Mouse (Mus musculus) left cerebral cortex, adult 2 months (tissue): ENCODE measurements around the gene Gm17334. TPM values are rescaled to one million over a fixed set of nuclear protein-coding genes. Genes with fewer than 3 reads are reported as not detected.
A peak's percentile ranks its signal among the peaks of the same experiment; 100 is the strongest.

Experiments
- DNase-seq, 2 experiments: peaks; one replicate each; pipeline ENCODE4 v3.0.0; 2021 to 2022; ENCODE audit warnings: low spot score in 2 of 2, mixed read lengths in 1 of 2; ENCODE audit errors: extremely low spot score in 1 of 2
- H3K27ac ChIP-seq: fragments of 200-600 bp; 2 replicates; pipeline ENCODE4 v1.8.1; 2022
- H3K4me3 ChIP-seq: fragments of 200-600 bp; 2 replicates; pipeline ENCODE4 v1.8.1; 2022
- CTCF ChIP-seq: fragments of 200-600 bp; IDR thresholded peaks from 2 replicates; pipeline ENCODE4 v1.8.1; 2022; ENCODE audit warnings: antibody characterized with exemption, mild to moderate bottlenecking, moderate library complexity
- intact Hi-C: fragments of 180-260 bp; cut with DNase I; formaldehyde crosslinking; loops from one replicate; pipeline ENCODE4 v1.15.1; 2025
- total RNA-seq, 2 experiments: library from RNA; stranded (reverse); gene quantifications; 2 replicates each; pipeline ENCODE4 v1.2.3; 2021

Gene Gm17334
- total RNA-seq, 2 experiments from 2014 or later = 0.52 to 1.1 TPM

DNA sequence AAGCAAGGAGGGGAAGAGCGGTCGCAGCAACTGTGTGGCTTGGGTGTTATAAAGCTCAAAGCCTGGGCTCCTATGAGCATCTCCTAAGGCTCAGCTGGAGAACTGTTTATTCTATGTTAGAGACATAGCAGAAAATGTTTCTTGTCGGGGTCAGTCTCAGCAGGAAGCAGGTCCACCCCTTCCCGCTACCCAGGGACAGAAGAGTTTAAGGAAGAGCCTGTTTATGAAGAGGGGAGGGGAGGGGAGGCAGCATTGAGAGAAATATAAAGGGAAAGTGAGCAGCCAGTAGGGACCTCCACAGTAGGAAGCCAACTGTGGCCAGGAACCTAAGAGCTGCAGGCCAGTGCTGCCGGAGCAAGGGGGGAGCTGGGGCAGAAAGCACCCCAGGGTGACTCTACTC, 36.4 kb upstream of the Gm17334 start:
- H3K27ac ChIP-seq = no peak overlapping the region
- no peak for TF ChIP-seq CTCF
- no peak for DNase-seq
- no peak overlapping the region for H3K4me3 ChIP-seq
- intact Hi-C loops = no loop called here

DNA sequence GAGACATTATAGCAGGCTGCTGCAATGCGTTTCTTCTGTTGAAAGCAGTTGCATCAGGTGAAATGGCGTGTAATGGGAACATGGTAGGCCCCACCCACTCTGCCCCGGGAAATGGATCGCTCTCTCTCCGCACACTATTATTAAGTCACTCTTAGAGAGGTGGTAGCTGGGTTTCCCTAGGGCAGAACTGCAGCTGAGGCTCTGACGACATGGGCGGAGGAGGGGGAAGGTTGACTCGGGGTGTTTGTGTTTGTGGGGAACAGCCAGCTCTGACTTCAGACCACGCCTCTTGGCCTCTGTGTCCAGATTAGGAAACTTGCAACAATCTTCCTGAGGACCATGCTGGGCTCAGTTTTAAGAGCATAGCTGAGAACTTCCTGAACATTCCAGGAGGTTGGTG, 32.8 kb upstream of the Gm17334 start:
- Histone ChIP-seq H3K4me3 (no peak overlapping the region), H3K27ac (no peak overlapping the region)
- DNase-seq = no peak
- TF ChIP-seq CTCF = no peak
- intact Hi-C loops = no loop called here

DNA sequence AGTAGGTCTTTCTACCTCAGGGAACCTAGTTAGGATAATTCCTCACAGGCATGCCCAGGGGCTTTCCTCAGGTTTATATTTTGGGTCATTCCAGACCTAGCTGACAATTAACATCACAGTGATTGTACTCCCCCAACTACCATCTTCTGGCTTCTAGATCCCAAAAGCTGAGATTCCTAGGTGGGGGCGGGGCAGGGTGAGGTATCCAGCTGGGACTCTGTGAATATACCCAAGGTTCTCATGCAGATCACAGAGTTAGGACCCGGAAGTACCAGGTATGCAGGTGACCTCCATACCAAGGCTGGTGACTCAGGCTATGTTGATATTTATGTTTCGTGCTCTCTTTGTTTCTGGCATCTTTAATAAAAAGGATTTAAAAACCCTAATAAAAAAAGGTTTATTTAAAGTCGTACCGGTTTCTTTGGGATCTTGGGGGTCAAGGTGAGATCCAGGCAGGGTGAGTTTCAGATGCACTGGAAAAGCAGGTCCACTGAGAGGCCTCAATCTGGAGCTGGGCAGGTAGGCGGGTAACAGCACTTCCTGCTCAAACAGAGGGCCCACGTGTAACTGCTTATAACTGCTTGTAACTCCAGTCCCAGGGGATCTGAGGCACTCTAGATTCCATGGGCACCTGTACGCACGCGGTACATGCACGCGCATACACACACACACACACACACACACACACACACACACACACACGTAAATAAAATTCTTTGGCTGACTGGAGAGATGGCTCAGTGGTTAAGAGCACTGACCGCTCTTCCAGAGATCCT, 31.8 kb upstream of the Gm17334 start:
- intact Hi-C loops = no loop called here

DNA sequence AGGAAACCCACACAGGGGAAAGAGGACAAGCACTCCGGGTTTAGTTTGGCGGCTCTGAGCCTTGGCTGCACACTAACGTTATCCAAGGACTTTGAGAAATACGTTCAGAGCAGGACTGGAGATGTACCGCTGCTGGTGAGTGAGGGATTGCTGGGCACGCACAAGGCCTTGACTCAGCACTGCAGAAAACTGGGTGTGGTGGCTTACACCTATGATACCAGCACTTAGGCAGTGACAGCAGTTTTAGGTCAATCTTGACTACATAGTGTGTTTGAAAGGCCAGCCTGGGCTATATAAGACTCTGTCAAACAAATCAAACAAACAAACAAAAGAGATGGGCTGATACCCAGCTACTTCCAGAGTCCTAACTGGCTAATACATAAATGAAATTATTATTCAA, 30.5 kb upstream of the Gm17334 start:
- TF ChIP-seq CTCF = no peak
- no peak overlapping the region for H3K27ac ChIP-seq
- no peak overlapping the region for H3K4me3 ChIP-seq
- intact Hi-C loops = no loop called here
- no peak for DNase-seq

More for the DNA sequence above, 31.8 kb upstream of the Gm17334 start:
- TF ChIP-seq CTCF = no peak
- Histone ChIP-seq H3K27ac (no peak overlapping the region), H3K4me3 (no peak overlapping the region)
- DNase-seq = no peak

DNA sequence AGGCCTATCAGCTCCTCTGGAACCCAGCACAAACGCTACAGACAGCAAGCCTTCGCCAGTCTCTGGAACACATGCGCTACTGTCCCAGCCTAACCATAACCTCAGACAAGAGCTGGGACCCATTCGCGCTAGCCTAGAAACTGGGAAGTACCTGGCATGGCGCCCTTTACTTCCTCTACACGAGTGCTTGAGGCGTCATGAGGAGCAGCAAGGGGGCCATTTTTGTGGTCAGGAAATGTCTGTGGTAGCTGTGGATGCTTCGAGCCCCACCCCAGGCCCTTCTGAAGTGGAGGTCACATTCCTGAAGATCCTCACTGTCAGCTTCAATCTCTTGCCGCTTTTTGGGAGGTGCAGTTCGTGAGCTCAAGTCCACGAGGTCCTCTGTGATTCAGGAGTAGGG, 30.1 kb upstream of the Gm17334 start:
- Histone ChIP-seq H3K27ac (no peak overlapping the region), H3K4me3 (no peak overlapping the region)
- intact Hi-C loops = no loop called here
- TF ChIP-seq CTCF = no peak
- no peak for DNase-seq

DNA sequence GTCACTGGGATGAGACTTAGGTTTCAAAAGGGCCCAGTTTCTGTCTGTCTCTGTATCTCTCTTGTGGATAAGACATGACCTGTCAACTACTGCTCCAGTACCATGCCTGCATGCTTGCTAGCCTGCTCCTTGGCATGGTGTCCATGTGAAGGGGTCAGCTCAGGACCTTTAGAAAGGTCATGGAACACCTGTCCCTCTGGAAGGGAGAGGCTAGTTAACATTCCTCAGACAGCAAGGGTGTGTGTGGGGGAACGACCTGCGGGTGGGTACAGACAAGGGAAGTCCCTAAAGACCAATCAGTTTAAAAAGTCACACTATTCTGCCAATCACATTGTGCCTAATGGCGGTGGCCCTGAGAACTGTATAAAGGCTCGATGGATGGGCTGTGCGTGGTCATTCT, 28.0 kb upstream of the Gm17334 start:
- no peak overlapping the region for H3K27ac ChIP-seq
- H3K4me3 ChIP-seq = no peak overlapping the region
- no peak for DNase-seq
- TF ChIP-seq CTCF = no peak
- intact Hi-C loops = no loop called here

DNA sequence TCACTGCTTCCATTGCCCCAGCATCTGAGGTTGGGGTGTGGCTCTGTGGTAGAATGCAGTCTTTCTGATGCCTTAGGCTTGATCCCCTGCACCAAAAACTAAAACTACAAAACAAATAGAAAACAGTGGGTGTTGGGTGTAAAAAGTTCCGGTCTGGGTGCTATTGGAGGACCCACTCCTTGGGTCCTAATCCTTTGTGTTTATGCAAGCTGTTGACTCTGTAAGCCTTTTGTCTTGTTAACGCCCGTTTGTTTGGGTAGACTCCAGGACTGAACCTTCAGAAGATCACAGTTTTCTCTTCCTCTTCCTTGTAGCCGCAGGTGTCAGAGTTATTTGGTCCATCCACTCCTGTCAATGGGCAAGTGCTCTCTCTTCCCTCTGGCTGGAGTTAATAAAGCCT, 27.0 kb upstream of the Gm17334 start:
- DNase-seq = no peak
- no peak for TF ChIP-seq CTCF
- no peak overlapping the region for H3K27ac ChIP-seq
- no peak overlapping the region for H3K4me3 ChIP-seq
- intact Hi-C loops = no loop called here

DNA sequence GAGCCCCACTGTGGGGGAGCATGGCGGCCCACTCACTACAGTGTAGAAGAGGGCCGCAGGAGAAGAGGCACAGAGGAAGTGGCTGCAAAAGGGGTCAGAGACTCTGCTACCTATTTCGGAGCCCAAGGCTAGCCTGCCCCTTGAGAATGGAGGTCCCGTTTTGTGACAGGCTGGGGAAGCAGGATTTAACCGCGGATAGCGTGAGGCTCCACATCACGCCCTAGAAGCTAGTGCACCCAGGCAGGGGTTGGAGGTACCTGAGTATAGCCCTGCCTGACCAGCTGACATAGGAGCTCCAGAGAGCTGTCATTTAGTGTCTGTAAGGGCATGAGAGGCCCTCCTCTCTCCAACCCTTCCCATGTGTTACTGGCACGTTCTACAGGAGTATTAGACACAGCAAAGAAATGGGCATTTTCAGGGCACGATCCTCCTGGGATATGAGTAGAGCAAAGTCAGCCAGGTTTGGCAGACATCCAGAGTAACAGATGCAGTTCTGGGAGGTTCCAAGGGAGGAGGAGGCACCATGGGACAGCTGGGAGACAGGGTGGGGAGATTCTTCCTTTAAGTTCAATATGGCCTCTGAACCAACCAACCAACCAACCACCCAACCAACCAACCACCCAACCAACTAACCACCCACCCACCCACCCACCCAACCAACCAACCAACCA, 25.2 kb upstream of the Gm17334 start:
- no peak overlapping the region for H3K27ac ChIP-seq

DNA sequence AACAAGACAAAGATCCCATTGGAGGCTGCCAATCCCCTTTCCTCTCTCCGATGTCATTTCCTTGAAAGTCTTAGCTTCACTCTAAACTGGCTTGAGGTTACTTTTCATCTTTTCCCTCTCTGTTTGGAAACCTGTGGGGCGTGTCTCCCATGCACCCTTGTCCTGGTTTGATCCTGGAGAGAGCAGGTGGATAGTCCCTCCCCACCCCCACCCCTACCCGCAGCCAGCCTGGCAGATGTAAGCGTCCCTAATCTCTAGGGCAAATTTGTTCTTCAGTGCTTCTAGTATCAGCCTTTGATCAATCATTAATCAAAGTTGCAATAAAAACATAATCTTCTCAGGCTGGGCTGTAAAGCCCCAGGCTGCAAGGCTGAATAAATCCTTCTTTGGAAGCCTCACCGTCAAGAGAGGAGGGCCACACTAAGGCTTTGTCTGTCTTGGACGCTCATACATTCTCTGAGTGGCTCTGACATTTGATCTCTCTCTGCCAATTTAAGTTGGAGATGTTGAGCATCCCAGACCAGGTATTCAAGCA, 24.5 kb upstream of the Gm17334 start:
- Histone ChIP-seq H3K4me3 (no peak overlapping the region), H3K27ac (no peak overlapping the region)
- no peak for TF ChIP-seq CTCF
- intact Hi-C loops = no loop called here
- no peak for DNase-seq

More for the DNA sequence above, 25.2 kb upstream of the Gm17334 start:
- no peak for DNase-seq
- intact Hi-C loops = no loop called here
- no peak for TF ChIP-seq CTCF
- no peak overlapping the region for H3K4me3 ChIP-seq

DNA sequence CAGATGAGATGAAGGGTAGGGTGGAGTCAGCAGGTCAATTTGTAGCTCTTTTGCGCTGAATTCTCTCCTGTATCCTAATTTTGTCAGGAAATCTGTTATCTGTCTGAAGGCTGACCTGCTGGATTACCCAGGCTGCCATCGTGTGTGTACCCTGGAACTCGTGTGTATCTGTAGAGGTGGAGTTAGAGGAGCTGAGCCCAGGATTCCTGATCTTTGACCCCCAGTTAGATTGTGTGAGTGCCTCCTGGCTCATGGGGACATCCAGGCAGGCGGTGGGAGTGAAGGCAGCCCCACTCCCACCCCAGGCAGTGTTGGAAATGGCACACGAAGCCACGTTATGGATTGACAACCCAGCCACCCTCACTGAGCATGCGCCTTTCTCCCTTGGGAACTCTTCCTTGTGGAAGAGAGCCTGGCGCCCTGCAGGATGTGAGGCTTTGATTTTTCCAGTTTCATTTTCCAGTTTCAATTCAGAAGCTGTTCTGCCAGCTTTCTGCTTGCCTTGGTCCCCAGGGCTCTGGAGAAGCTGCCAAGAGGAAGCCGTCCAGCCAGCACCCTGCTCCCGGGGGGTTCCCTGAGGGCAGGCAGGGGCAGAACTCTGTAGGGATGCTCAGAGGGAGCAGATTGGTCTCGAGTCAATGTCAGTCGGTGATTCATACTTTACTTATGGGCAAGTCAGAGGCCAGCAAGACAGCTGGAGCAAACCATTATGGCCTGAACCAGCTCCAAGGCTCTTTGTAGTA, 23.6 kb upstream of the Gm17334 start:
- DNase-seq = no peak
- no peak overlapping the region for H3K4me3 ChIP-seq
- H3K27ac ChIP-seq = peak overlapping the region; percentile 25; the same call in 1 of the 2 replicates
- TF ChIP-seq CTCF = no peak
- intact Hi-C loops = no loop called here

DNA sequence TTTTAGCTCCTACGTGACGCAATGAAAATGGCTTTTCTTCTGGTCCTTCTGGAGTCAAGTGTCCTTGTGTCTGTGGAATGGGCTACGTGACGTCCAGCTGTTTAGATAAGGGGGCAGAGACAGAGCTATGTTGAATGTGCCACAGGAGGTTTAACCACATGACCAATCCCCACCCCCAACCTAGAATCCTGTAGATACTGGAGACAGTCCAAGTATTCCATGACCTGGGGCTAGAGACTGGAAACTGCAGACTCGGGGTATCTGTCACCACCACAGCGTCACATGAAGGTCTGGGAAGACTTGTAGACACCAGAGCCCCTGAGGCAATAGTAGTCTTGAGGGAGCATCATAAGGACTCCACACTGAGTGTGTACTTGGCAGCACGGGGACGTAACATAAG, 22.8 kb upstream of the Gm17334 start:
- intact Hi-C loops = no loop called here
- Histone ChIP-seq H3K27ac (no peak overlapping the region), H3K4me3 (no peak overlapping the region)
- no peak for DNase-seq
- no peak for TF ChIP-seq CTCF
